8 mouse cellular contexts compared by ENCODE assay signal in genomic region chr19:4847490-4847889, GRCm38 (mm10). TPM values are rescaled to one million over a fixed set of nuclear protein-coding genes. Genes with fewer than 3 reads are reported as not detected.
A peak's percentile ranks its signal among the peaks of the same experiment; 100 is the strongest.
DNase-seq lines count a peak whose midpoint lies in the region; ATAC-seq and TF ChIP-seq lines count a peak whose summit lies in the region.

No protein-coding gene starts in this region.

- peak; percentile 42 to 49 for DNase-seq in heart, postnatal 10 days
- no peak for DNase-seq in heart, embryonic 10.5 days (ENCODE audit: low spot score)
- peak; percentile 21 for DNase-seq in lung, postnatal 14 days
- DNase-seq in forebrain, embryonic 14.5 days (ENCODE audit: low spot score) = no peak
- DNase-seq in frontal cortex, postnatal 25 days (ENCODE audit: low spot score in 2 of 2) = no peak
- no peak for DNase-seq in testis, postnatal 14 days (ENCODE audit: low spot score)

- H3K27me3 ChIP-seq in heart, embryonic 10.5 days (ENCODE audit: insufficient read depth, poor library complexity, severe bottlenecking) = peaks cover 13% of the 10 kb centered on the region; the same call in 1 of the 2 replicates
- H3K27me3 ChIP-seq in forebrain, embryonic 14.5 days (replicated peaks; ENCODE audit: control insufficient read depth, insufficient read depth, low read length) = no peaks in the 10 kb centered on the region

- no peaks in the 10 kb centered on the region for H3K4me1 ChIP-seq in heart, embryonic 10.5 days
- no peaks in the 10 kb centered on the region for H3K4me1 ChIP-seq in cortical plate, adult 2 months (ENCODE audit: control insufficient read depth, insufficient read depth, low read length)
- no peaks in the 10 kb centered on the region for H3K4me1 ChIP-seq in forebrain, embryonic 14.5 days (ENCODE audit: control insufficient read depth, insufficient read depth, low read length)

- TF ChIP-seq POLR2A in cortical plate, adult 2 months (IDR thresholded peaks at IDR 0.05; ENCODE audit: extremely low read depth, insufficient read depth, low read length) = no peak

- intact Hi-C loops in heart, postnatal 10 days (cut with DNase I) = loop anchor here (1.0 kb wide), 1 partner anchor 92 kb away; no protein-coding TSS in a partner anchor

- H3K4me2 ChIP-seq in forebrain, embryonic 14.5 days (ENCODE audit: low read length) = no peak overlapping the region

- WGBS in heart, embryonic 10.5 days = 26% methylated on average over 7 of the region's 7 CpGs
- WGBS in forebrain, embryonic 14.5 days = 38% methylated on average over 7 of the region's 7 CpGs

- no peak overlapping the region for H3K27ac ChIP-seq in heart, embryonic 10.5 days
- H3K27ac ChIP-seq in cortical plate, adult 2 months (ENCODE audit: insufficient read depth, low read length) = no peak overlapping the region
- H3K27ac ChIP-seq in forebrain, embryonic 14.5 days (ENCODE audit: low read depth, low read length) = no peak overlapping the region

- no peak overlapping the region for H3K4me3 ChIP-seq in heart, embryonic 10.5 days
- H3K4me3 ChIP-seq in cortical plate, adult 2 months (ENCODE audit: insufficient read depth, low read length) = no peak overlapping the region
- no peak overlapping the region for H3K4me3 ChIP-seq in forebrain, embryonic 14.5 days (ENCODE audit: low read depth, low read length)

- TF ChIP-seq CTCF in cortical plate, adult 2 months (IDR thresholded peaks at IDR 0.05; ENCODE audit: extremely low read depth, insufficient read depth, low read length) = peak; percentile 72

- peak; percentile 79 for ATAC-seq in CD4-positive, CD25-positive, alpha-beta regulatory T cell, adult 4 months
- ATAC-seq in forebrain, embryonic 14.5 days = no peak

- no peak overlapping the region for H3K9ac ChIP-seq in forebrain, embryonic 14.5 days (ENCODE audit: low read length)

- no peaks in the 10 kb centered on the region for H3K36me3 ChIP-seq in heart, embryonic 10.5 days
- no peaks in the 10 kb centered on the region for H3K36me3 ChIP-seq in forebrain, embryonic 14.5 days (ENCODE audit: control insufficient read depth, insufficient read depth, low read length)

- H3K9me3 ChIP-seq in heart, embryonic 10.5 days = no peaks in the 10 kb centered on the region
- no peaks in the 10 kb centered on the region for H3K9me3 ChIP-seq in forebrain, embryonic 14.5 days (replicated peaks; ENCODE audit: control insufficient read depth, low read length)

RNA-seq across cellular contexts. Expression of gene Ctsf, which starts 7.4 kb away (rescaled TPM):
- total RNA-seq in heart, postnatal 10 days (2021) = 10 to 100 TPM; 54.7 to 56.0 TPM
- polyA plus RNA-seq in heart, embryonic 10.5 days (2016; fragmentation: Nextera tagmentation; extraction: Ambion mirVana) = 30.3 and 32.2 TPM in 2 replicates
- 1 to 10 TPM; 2.0 to 4.8 TPM for polyA plus RNA-seq in CD4-positive, CD25-positive, alpha-beta regulatory T cell, adult 4 months (2017; shearing (Covaris generic))
- 133 and 142 TPM in 2 replicates for polyA plus RNA-seq in cortical plate, adult 2 months (2012; rRNA removed)
- polyA plus RNA-seq in forebrain, embryonic 14.5 days (2014; fragmentation: Nextera tagmentation; extraction: Ambion mirVana) = 43.9 and 51.5 TPM in 2 replicates

RNA-seq across cellular contexts. Expression of gene Ccdc87, which starts 8.3 kb away (rescaled TPM):
- not detected for total RNA-seq in heart, postnatal 10 days (2021)
- polyA plus RNA-seq in heart, embryonic 10.5 days (2016; fragmentation: Nextera tagmentation; extraction: Ambion mirVana) = 0.17 TPM in 1 of 2 replicates, not detected in the other
- not detected for polyA plus RNA-seq in CD4-positive, CD25-positive, alpha-beta regulatory T cell, adult 4 months (2017; shearing (Covaris generic))
- 2.0 and 2.1 TPM in 2 replicates for polyA plus RNA-seq in cortical plate, adult 2 months (2012; rRNA removed)
- 0.50 and 0.69 TPM in 2 replicates for polyA plus RNA-seq in forebrain, embryonic 14.5 days (2014; fragmentation: Nextera tagmentation; extraction: Ambion mirVana)

RNA-seq across cellular contexts. Expression of gene Ccs, which starts 8.4 kb away (rescaled TPM):
- 10 to 100 TPM; 36.0 to 36.9 TPM for total RNA-seq in heart, postnatal 10 days (2021)
- polyA plus RNA-seq in heart, embryonic 10.5 days (2016; fragmentation: Nextera tagmentation; extraction: Ambion mirVana) = 39.7 and 54.2 TPM in 2 replicates
- 100 to 1,000 TPM; 137 to 175 TPM for polyA plus RNA-seq in CD4-positive, CD25-positive, alpha-beta regulatory T cell, adult 4 months (2017; shearing (Covaris generic))
- 48.7 and 49.1 TPM in 2 replicates for polyA plus RNA-seq in cortical plate, adult 2 months (2012; rRNA removed)
- 34.3 and 40.1 TPM in 2 replicates for polyA plus RNA-seq in forebrain, embryonic 14.5 days (2014; fragmentation: Nextera tagmentation; extraction: Ambion mirVana)

RNA-seq across cellular contexts. Expression of gene Actn3, which starts 30.2 kb away (rescaled TPM):
- total RNA-seq in heart, postnatal 10 days (2021) = under 1 TPM; 0.37 to 0.53 TPM
- polyA plus RNA-seq in heart, embryonic 10.5 days (2016; fragmentation: Nextera tagmentation; extraction: Ambion mirVana) = 6.8 and 9.9 TPM in 2 replicates
- polyA plus RNA-seq in CD4-positive, CD25-positive, alpha-beta regulatory T cell, adult 4 months (2017; shearing (Covaris generic)) = not detected
- polyA plus RNA-seq in cortical plate, adult 2 months (2012; rRNA removed) = 0.79 and 0.87 TPM in 2 replicates
- polyA plus RNA-seq in forebrain, embryonic 14.5 days (2014; fragmentation: Nextera tagmentation; extraction: Ambion mirVana) = 0.78 and 0.88 TPM in 2 replicates

RNA-seq across cellular contexts. Expression of gene Zdhhc24, which starts 31.0 kb away (rescaled TPM):
- 1 to 10 TPM; 4.0 to 5.0 TPM for total RNA-seq in heart, postnatal 10 days (2021)
- polyA plus RNA-seq in heart, embryonic 10.5 days (2016; fragmentation: Nextera tagmentation; extraction: Ambion mirVana) = 10.2 and 12.3 TPM in 2 replicates
- polyA plus RNA-seq in CD4-positive, CD25-positive, alpha-beta regulatory T cell, adult 4 months (2017; shearing (Covaris generic)) = 1 to 10 TPM; 3.7 to 6.2 TPM
- polyA plus RNA-seq in cortical plate, adult 2 months (2012; rRNA removed) = 41.3 and 47.9 TPM in 2 replicates
- 11.4 and 12.9 TPM in 2 replicates for polyA plus RNA-seq in forebrain, embryonic 14.5 days (2014; fragmentation: Nextera tagmentation; extraction: Ambion mirVana)

Comparison
In these comparisons a context has a peak if more than half of its experiments do, and no peak if none do; other contexts are left out.
1. DNase-seq: peak in heart, postnatal 10 days (2 of 2) and lung, postnatal 14 days (single experiment); none in heart, embryonic 10.5 days (single experiment), forebrain, embryonic 14.5 days (single experiment), frontal cortex, postnatal 25 days (0 of 2) and testis, postnatal 14 days (single experiment).